Mouse (Mus musculus): ENCODE measurements at regions not wholly inside any gene's neighbourhood (a gene's known extent, or its start where the extent isn't known, plus 50 kb on each side); places are given as distances from the start of the nearest gene placed in this dataset.

DNA sequence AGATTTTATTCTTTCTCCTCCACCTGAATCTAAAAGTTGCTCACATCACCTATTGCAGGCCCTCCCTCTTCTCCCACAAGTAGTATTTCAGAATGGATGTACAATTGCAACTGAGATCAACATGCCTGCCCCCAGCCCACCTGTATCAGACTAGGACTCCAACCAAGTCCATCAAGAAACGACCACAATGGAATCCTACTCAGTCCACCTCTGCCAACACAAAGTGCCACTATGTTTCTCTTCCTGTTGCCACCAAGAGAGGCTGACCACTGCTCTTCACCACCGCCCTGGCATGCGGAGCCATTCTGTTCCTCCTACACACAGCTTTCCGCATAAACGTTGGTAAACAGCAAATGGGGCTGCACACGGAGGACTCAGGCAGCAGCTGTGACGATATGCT lies 113.1 kb upstream of the Hnrnpa3 start:
- no peak overlapping the region for H3K9ac ChIP-seq (replicated peaks)
- H3K36me3 ChIP-seq: no peaks in the 10 kb centered on the region
- no peaks in the 10 kb centered on the region for H3K9me3 ChIP-seq
- no peak overlapping the region for H3K4me3 ChIP-seq (replicated peaks)
- no peaks in the 10 kb centered on the region for H3K27me3 ChIP-seq
- no peaks in the 10 kb centered on the region for H3K4me1 ChIP-seq (replicated peaks)
- WGBS: 90% methylated on average over 7 of the region's 7 CpGs
- no peak overlapping the region for H3K27ac ChIP-seq
- no peak overlapping the region for H3K4me2 ChIP-seq
- ATAC-seq (ENCODE audit: insufficient number of reproducible peaks, insufficient read depth, low FRiP score, low TSS enrichment, low read depth): no peak

DNA sequence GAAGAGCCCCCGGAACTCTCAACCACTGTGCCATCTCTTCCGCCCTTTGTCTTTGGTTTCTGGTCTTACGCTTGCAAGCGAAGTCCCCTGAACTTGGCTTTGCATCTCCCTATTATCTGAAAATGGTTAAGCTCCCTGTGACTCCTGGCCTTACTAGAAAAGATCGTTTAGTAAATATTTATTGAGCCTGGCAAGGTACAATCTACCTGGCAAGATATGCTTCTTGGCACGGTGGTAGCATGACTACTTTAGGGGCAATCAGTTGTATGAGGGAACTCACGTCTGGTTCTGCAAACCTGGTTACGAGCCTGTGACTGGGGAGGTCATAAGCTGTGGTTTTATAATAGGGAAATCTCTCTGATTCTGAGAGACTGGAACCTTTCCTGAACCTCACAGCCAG lies 103.4 kb upstream of the Hnrnpa3 start:
- Histone ChIP-seq H3K9ac (replicated peaks) (no peak overlapping the region), H3K4me3 (replicated peaks) (no peak overlapping the region), H3K27ac (no peak overlapping the region), H3K36me3 (no peaks in the 10 kb centered on the region), H3K4me2 (no peak overlapping the region), H3K4me1 (replicated peaks) (peaks cover 14% of the 10 kb centered on the region), H3K27me3 (no peaks in the 10 kb centered on the region), H3K9me3 (no peaks in the 10 kb centered on the region)
- WGBS: 81% methylated on average over 8 of the region's 8 CpGs
- ATAC-seq (ENCODE audit: insufficient number of reproducible peaks, insufficient read depth, low FRiP score, low TSS enrichment, low read depth): no peak

DNA sequence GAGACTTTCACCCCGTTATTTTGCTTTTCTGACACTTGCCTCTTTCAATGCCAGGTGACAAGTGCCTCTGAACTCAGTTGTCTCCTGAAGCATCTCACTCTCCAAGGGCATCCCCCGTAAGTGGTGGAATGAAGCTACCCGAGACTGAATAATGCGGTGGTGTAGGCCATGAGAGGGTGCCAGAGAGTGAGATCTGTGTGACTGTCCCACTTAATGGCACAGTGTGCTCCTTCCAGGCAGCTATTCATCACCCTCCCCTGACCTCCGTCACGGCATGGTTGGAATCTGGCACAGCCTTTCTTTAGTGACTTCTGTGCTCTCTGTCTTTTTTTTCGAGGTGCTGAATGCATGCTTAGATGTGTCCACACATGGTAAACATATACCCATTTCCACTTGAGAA lies 102.3 kb upstream of the Hnrnpa3 start:
- H3K36me3 ChIP-seq: no peaks in the 10 kb centered on the region
- no peak overlapping the region for H3K4me3 ChIP-seq (replicated peaks)
- peak overlapping the region; percentile 23; the same call in 1 of the 2 replicates for H3K4me2 ChIP-seq
- H3K27me3 ChIP-seq: no peaks in the 10 kb centered on the region
- ATAC-seq (ENCODE audit: insufficient number of reproducible peaks, insufficient read depth, low FRiP score, low TSS enrichment, low read depth): no peak
- H3K9me3 ChIP-seq: no peaks in the 10 kb centered on the region
- H3K27ac ChIP-seq: peak overlapping the region; percentile 78
- no peak overlapping the region for H3K9ac ChIP-seq (replicated peaks)
- 50% methylated on average over 7 of the region's 7 CpGs for WGBS
- peaks cover 14% of the 10 kb centered on the region for H3K4me1 ChIP-seq (replicated peaks)

DNA sequence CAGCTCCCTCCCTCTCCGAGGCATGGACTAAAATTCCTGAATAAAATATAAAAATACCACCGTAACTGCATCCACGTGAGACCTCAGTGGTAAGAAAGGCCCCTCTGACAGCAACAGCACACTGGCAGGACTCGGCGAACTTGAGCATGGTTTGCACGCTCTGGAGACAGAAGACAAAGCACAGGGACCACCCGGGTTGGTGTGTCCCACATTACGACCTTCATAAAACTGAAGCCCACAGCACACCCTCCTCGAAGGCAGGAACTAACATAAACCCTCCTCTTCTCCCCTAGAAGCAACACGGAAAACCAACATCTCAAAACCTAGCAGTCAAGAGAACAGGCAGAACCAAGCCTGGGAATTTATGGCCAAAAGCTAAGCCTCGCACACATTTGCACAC lies 101.7 kb upstream of the Hnrnpa3 start:
- Histone ChIP-seq H3K4me3 (replicated peaks) (no peak overlapping the region), H3K27me3 (no peaks in the 10 kb centered on the region), H3K36me3 (no peaks in the 10 kb centered on the region), H3K9ac (replicated peaks) (no peak overlapping the region), H3K4me2 (peak overlapping the region; percentile 23; the same call in 1 of the 2 replicates), H3K9me3 (no peaks in the 10 kb centered on the region), H3K4me1 (replicated peaks) (peaks cover 14% of the 10 kb centered on the region), H3K27ac (peak overlapping the region; percentile 78)
- ATAC-seq (ENCODE audit: insufficient number of reproducible peaks, insufficient read depth, low FRiP score, low TSS enrichment, low read depth): peak; percentile 59; the same call in 1 of the 2 replicates
- WGBS: 25% methylated on average over 11 of the region's 11 CpGs

DNA sequence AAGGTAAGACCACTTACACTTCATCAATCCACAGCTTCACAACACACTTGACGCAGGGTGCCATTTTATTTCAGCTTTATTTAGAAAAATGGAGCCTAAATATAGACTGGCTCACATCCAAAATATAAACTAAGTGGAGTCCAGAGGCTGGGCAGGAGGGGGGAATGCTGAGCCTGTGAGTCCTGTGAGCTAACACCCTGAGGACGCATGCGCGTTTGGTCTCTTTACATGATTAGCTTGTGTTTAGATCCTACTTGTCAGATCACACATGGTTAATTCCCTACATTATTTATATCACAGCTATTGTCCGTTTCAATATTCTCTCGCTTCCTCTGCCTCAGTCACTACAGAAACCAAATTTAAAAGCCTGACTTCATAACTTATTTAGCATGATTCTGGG lies 99.1 kb upstream of the Hnrnpa3 start:
- H3K9me3 ChIP-seq: no peaks in the 10 kb centered on the region
- no peak overlapping the region for H3K4me2 ChIP-seq
- ATAC-seq (ENCODE audit: insufficient number of reproducible peaks, insufficient read depth, low FRiP score, low TSS enrichment, low read depth): no peak
- H3K27ac ChIP-seq: no peak overlapping the region
- no peaks in the 10 kb centered on the region for H3K36me3 ChIP-seq
- H3K4me3 ChIP-seq (replicated peaks): no peak overlapping the region
- peaks cover 16% of the 10 kb centered on the region for H3K4me1 ChIP-seq (replicated peaks)
- WGBS: 64% methylated on average over 6 of the region's 6 CpGs
- no peaks in the 10 kb centered on the region for H3K27me3 ChIP-seq
- no peak overlapping the region for H3K9ac ChIP-seq (replicated peaks)

DNA sequence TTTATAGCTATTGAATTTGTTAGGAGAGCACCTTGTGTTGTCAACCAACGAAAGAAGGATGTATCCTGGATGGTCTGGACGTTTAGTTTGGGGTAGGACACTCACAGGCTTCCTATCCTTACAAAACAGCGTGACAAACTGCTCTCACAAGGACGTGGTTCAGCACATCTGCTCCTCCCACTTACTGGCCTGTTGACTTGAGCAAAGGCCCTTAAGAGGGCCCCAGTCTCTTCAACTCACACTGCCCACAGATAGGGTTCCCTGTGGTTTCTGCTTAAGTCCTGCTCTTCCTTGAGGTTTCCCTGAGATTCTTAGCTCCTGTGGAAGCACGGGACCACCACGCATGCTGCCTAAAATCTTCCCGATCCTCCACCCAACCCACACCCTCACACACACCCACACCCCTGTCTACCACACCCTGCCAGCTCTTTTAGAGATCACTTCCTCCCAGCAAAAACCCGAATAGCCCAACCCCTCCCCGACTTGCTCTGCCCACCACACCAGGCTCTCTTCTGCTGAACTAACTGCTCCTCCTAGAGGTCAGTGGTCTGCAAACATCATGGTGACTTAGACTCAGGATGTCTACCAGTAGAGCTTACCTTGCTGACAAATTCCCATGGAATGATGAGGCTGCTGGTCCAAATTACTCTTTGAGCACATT lies 95.7 kb upstream of the Hnrnpa3 start:
- H3K36me3 ChIP-seq: no peaks in the 10 kb centered on the region
- no peaks in the 10 kb centered on the region for H3K27me3 ChIP-seq
- 50% methylated on average over 9 of the region's 9 CpGs for WGBS
- no peak overlapping the region for H3K4me3 ChIP-seq (replicated peaks)
- no peak overlapping the region for H3K9ac ChIP-seq (replicated peaks)
- no peaks in the 10 kb centered on the region for H3K9me3 ChIP-seq
- H3K4me2 ChIP-seq: no peak overlapping the region
- no peak for ATAC-seq (ENCODE audit: insufficient number of reproducible peaks, insufficient read depth, low FRiP score, low TSS enrichment, low read depth)
- H3K4me1 ChIP-seq (replicated peaks): peaks cover 3% of the 10 kb centered on the region; the same call in 1 of the 2 replicates
- no peak overlapping the region for H3K27ac ChIP-seq

DNA sequence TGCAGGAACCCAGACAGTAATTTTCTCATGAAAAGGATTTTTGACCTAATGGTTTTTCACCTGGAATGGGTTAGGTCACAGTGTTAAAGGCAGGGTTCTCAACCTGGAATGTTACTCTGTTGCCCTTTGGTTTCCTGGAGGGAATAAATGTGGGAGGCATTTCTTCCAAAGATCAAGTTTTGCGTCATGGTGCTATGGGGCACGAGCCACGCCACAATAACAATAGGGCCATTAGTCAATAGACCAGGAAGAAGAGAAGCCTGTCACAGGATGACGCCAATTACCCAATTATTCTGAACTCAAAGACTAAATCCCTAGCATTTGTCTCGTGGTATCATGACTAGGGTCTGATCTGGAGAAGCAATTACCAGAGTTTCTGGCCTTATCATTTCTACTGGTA lies 94.3 kb upstream of the Hnrnpa3 start:
- Histone ChIP-seq H3K4me2 (no peak overlapping the region), H3K36me3 (no peaks in the 10 kb centered on the region), H3K27ac (no peak overlapping the region), H3K4me3 (replicated peaks) (no peak overlapping the region), H3K9me3 (no peaks in the 10 kb centered on the region), H3K4me1 (replicated peaks) (peaks cover 3% of the 10 kb centered on the region; the same call in 1 of the 2 replicates), H3K27me3 (no peaks in the 10 kb centered on the region), H3K9ac (replicated peaks) (no peak overlapping the region)
- WGBS: 70% methylated on average over 5 of the region's 5 CpGs
- no peak for ATAC-seq (ENCODE audit: insufficient number of reproducible peaks, insufficient read depth, low FRiP score, low TSS enrichment, low read depth)

DNA sequence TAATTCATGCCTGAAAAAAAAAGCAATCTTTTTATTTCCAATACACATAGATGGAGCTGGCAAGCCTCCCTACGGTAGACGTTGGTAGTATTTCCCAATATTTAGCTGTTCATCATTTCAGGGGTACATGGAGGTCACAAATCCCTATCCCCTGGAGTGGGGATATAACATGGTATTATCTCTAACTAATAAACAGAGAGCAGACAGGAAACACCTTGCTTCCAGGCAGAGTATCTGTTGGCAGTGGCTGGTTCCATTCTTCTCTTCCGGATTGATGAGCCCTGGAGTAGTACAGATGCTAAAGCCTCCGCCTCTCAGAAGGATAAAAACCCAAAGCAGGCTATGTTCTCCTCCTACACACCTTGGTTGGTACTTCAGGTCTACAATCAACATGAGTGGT lies 91.9 kb upstream of the Hnrnpa3 start:
- 86% methylated on average over 4 of the region's 4 CpGs for WGBS
- no peak for ATAC-seq (ENCODE audit: insufficient number of reproducible peaks, insufficient read depth, low FRiP score, low TSS enrichment, low read depth)
- H3K4me3 ChIP-seq (replicated peaks): no peak overlapping the region
- H3K9ac ChIP-seq (replicated peaks): no peak overlapping the region
- no peak overlapping the region for H3K4me2 ChIP-seq
- H3K27me3 ChIP-seq: no peaks in the 10 kb centered on the region
- 0 out of 2 replicates have a peak, but pooled peaks cover 3% of the 10 kb centered on the region for H3K4me1 ChIP-seq (replicated peaks)
- no peaks in the 10 kb centered on the region for H3K9me3 ChIP-seq
- H3K27ac ChIP-seq: no peak overlapping the region
- no peaks in the 10 kb centered on the region for H3K36me3 ChIP-seq

DNA sequence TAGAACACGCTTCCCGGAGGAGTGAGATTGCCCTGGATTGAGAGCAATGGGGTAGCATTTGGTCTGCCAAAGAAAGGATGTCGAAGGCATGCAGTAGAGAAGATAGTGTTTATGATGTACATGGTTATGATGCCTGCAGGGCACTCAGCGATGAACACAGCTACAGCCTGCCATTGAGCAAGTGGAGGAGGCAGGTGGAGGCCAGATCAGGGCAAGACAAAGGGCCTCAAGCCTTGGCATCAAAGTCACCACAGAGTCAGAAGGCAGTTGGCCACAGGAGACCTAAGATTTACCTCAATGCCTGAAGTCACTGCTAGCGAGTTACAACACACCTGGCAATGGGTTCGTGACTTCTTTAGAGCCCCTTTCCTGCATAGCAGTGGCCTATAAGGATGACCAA lies 89.3 kb upstream of the Hnrnpa3 start:
- no peak for ATAC-seq (ENCODE audit: insufficient number of reproducible peaks, insufficient read depth, low FRiP score, low TSS enrichment, low read depth)
- no peak overlapping the region for H3K4me2 ChIP-seq

DNA sequence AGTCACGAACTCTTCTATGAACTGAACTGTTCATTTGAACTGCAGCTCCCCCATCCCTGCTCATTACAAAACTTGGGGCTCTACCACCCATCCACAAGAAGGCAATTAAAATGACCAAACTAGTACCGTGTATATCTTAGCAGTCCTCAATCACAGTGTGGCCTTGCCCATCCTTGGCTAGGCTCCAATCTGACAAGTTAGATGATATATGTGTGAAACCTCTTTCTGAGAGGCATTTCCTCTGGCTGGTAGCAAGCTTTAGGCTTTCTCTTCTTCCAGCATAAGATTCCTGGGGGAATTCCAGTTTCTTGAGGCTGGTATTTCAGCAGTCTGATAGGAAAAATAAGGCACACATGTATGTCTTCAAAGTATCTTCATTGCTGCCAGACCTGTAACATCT lies 88.8 kb upstream of the Hnrnpa3 start:
- no peaks in the 10 kb centered on the region for H3K9me3 ChIP-seq
- 87% methylated on average over 2 of the region's 2 CpGs for WGBS
- no peaks in the 10 kb centered on the region for H3K36me3 ChIP-seq
- no peak overlapping the region for H3K4me3 ChIP-seq (replicated peaks)
- H3K4me1 ChIP-seq (replicated peaks): no peaks in the 10 kb centered on the region
- H3K9ac ChIP-seq (replicated peaks): no peak overlapping the region
- no peak overlapping the region for H3K27ac ChIP-seq
- H3K27me3 ChIP-seq: no peaks in the 10 kb centered on the region
- no peak overlapping the region for H3K4me2 ChIP-seq
- ATAC-seq (ENCODE audit: insufficient number of reproducible peaks, insufficient read depth, low FRiP score, low TSS enrichment, low read depth): no peak

More for the DNA sequence above, 89.3 kb upstream of the Hnrnpa3 start:
- Histone ChIP-seq H3K9ac (replicated peaks) (no peak overlapping the region), H3K36me3 (no peaks in the 10 kb centered on the region), H3K27ac (no peak overlapping the region), H3K4me3 (replicated peaks) (no peak overlapping the region), H3K4me1 (replicated peaks) (no peaks in the 10 kb centered on the region), H3K9me3 (no peaks in the 10 kb centered on the region), H3K27me3 (no peaks in the 10 kb centered on the region)
- WGBS: 89% methylated on average over 6 of the region's 6 CpGs

DNA sequence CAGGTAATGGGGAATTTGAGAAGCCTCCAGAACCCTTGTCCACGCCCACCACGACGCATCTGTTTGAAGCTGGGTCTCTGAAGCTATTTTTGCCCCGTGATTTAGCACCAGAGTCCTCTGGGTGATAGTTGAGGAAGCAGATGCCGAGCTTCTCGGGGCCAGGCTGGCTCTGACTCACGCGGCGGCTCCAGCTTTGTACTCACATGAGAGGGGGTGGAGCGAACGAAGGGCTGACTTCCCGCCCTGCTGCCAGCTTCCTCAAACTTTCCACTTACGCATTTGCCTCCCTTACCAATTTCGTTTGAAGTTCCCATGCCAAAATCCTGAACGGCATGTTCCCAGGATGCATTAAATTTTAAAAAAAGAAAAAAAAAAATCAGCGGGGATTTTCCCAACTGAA lies 74.1 kb upstream of the Hnrnpa3 start:
- Histone ChIP-seq H3K27ac (no peak overlapping the region), H3K27me3 (peaks cover 10% of the 10 kb centered on the region), H3K4me1 (replicated peaks) (peaks cover 19% of the 10 kb centered on the region), H3K4me2 (peak overlapping the region; percentile 59), H3K9me3 (no peaks in the 10 kb centered on the region), H3K9ac (replicated peaks) (peak overlapping the region; percentile 40; the same call in 1 of the 2 replicates), H3K36me3 (no peaks in the 10 kb centered on the region), H3K4me3 (replicated peaks) (peak overlapping the region; percentile 28)
- WGBS: under 1% methylated on average over 16 of the region's 16 CpGs
- peak; percentile 76; the same call in 1 of the 2 replicates for ATAC-seq (ENCODE audit: insufficient number of reproducible peaks, insufficient read depth, low FRiP score, low TSS enrichment, low read depth)

DNA sequence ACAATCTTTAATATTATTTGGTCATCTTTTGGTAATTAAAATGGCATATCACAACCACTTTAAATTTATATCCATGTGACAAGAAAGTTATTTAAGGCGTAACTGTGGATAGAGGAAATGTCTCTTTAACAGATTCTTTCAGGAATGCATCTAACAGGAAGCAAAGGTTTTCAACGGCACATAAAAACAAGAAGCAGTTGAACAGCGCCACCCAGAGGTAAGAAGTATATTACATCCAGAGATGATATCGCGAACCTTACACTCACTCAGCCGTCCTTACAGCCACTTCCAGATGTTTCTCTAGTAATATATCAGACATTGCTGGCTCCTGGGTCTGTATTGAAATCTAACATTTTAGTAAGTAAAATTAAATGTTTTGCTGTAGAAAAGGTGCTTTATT lies 70.5 kb upstream of the Hnrnpa3 start:
- Histone ChIP-seq H3K4me3 (replicated peaks) (no peak overlapping the region), H3K4me2 (no peak overlapping the region), H3K27me3 (peaks cover 32% of the 10 kb centered on the region), H3K9ac (replicated peaks) (no peak overlapping the region), H3K36me3 (no peaks in the 10 kb centered on the region), H3K9me3 (no peaks in the 10 kb centered on the region), H3K27ac (no peak overlapping the region), H3K4me1 (replicated peaks) (peaks cover 20% of the 10 kb centered on the region)
- 1% methylated on average over 6 of the region's 6 CpGs for WGBS
- ATAC-seq (ENCODE audit: insufficient number of reproducible peaks, insufficient read depth, low FRiP score, low TSS enrichment, low read depth): no peak

All from limb, embryonic 12.5 days (tissue).